ENCODE assay signal across 8 mouse cellular contexts in genomic region chr12:99669976-99670761, GRCm38 (mm10).
A peak's percentile ranks its signal among the peaks of the same experiment; 100 is the strongest.
DNase-seq lines count a peak whose midpoint lies in the region; ATAC-seq and TF ChIP-seq lines count a peak whose summit lies in the region.

No protein-coding gene starts in this region.

- H3K9ac ChIP-seq in forebrain, postnatal 0 days = peak overlapping the region; percentile 29
- H3K9ac ChIP-seq in stomach, embryonic 16.5 days (ENCODE audit: low read length) = no peak overlapping the region

- intact Hi-C loops in left cerebral cortex, adult 2 months (cut with DNase I) = no loop called here

- ATAC-seq in forebrain, postnatal 0 days = peak; percentile 66
- peak; percentile 57 for ATAC-seq in stomach, embryonic 16.5 days (ENCODE audit: insufficient read depth, low FRiP score)

- peak overlapping the region; percentile 27 for H3K4me3 ChIP-seq in left cerebral cortex, adult 2 months
- H3K4me3 ChIP-seq in forebrain, postnatal 0 days (ENCODE audit: low read depth, low read length) = peak overlapping the region; percentile 14; the same call in 1 of the 2 replicates
- 0 out of 2 replicates have a peak overlapping the region, but pooled peaks have one; percentile 2 for H3K4me3 ChIP-seq in stomach, embryonic 16.5 days (replicated peaks; ENCODE audit: low read length)

- peaks cover 22% of the 10 kb centered on the region for H3K4me1 ChIP-seq in forebrain, postnatal 0 days (ENCODE audit: insufficient read depth)
- H3K4me1 ChIP-seq in stomach, embryonic 16.5 days (ENCODE audit: control insufficient read depth, insufficient read depth, low read length) = peaks cover 6% of the 10 kb centered on the region; the same call in 1 of the 2 replicates

- H3K36me3 ChIP-seq in forebrain, postnatal 0 days (ENCODE audit: insufficient read depth) = no peaks in the 10 kb centered on the region
- no peaks in the 10 kb centered on the region for H3K36me3 ChIP-seq in stomach, embryonic 16.5 days (ENCODE audit: control insufficient read depth, insufficient read depth, low read length)

- no peaks in the 10 kb centered on the region for H3K9me3 ChIP-seq in forebrain, postnatal 0 days (ENCODE audit: low read length)
- no peaks in the 10 kb centered on the region for H3K9me3 ChIP-seq in stomach, embryonic 16.5 days (replicated peaks; ENCODE audit: control insufficient read depth, low read length)

- DNase-seq in left cerebral cortex, adult 2 months (ENCODE audit: extremely low spot score in 1 of 2, low spot score in 2 of 2) = no peak
- DNase-seq in left cerebral cortex, adult 18-20 months (ENCODE audit: low spot score in 2 of 2) = no peak
- peak; percentile 63 for DNase-seq in brain, adult 2 months (ENCODE audit: low read depth, low spot score)
- peak; percentile 64 for DNase-seq in forebrain, postnatal 0 days
- peak; percentile 19 to 30 for DNase-seq in layer of hippocampus, postnatal 10 days (ENCODE audit: low spot score in 2 of 2)
- DNase-seq in thymus, postnatal 0 days (ENCODE audit: low spot score) = no peak
- no peak for DNase-seq in thymus, postnatal 25 days

- H3K4me2 ChIP-seq in forebrain, postnatal 0 days (ENCODE audit: low read depth) = peak overlapping the region; percentile 38
- peak overlapping the region; percentile 26 for H3K4me2 ChIP-seq in stomach, embryonic 16.5 days (ENCODE audit: low read depth, low read length)

- TF ChIP-seq CTCF in left cerebral cortex, adult 2 months (IDR thresholded peaks at IDR 0.05) = no peak
- TF ChIP-seq CTCF in forebrain, postnatal 0 days (IDR thresholded peaks at IDR 0.05; ENCODE audit: low read depth) = no peak

- peak overlapping the region; percentile 17; the same call in 1 of the 2 replicates for H3K27ac ChIP-seq in left cerebral cortex, adult 2 months
- peak overlapping the region; percentile 46 for H3K27ac ChIP-seq in forebrain, postnatal 0 days (ENCODE audit: low read depth, low read length)
- H3K27ac ChIP-seq in stomach, embryonic 16.5 days (ENCODE audit: low read length) = peak overlapping the region; percentile 72

- WGBS in forebrain, postnatal 0 days = 45% methylated on average over 26 of the region's 26 CpGs
- WGBS in stomach, embryonic 16.5 days = 46% methylated on average over 26 of the region's 26 CpGs

- H3K27me3 ChIP-seq in forebrain, postnatal 0 days (ENCODE audit: insufficient read depth, low read length) = no peaks in the 10 kb centered on the region
- H3K27me3 ChIP-seq in stomach, embryonic 16.5 days (ENCODE audit: control insufficient read depth, insufficient read depth, low read length) = no peaks in the 10 kb centered on the region

Comparison
In these comparisons a context has a peak if more than half of its experiments do, and no peak if none do; other contexts are left out.
1. DNase-seq: peak in brain, adult 2 months (single experiment), forebrain, postnatal 0 days (single experiment) and layer of hippocampus, postnatal 10 days (2 of 2); none in left cerebral cortex, adult 2 months (0 of 2), left cerebral cortex, adult 18-20 months (0 of 2), thymus, postnatal 0 days (single experiment) and thymus, postnatal 25 days (single experiment).
2. H3K27ac ChIP-seq: peak in every context shown above with its lines; median percentile 72 in stomach, embryonic 16.5 days; 46 in forebrain, postnatal 0 days; 17 in left cerebral cortex, adult 2 months.
3. Peak in every context shown above with its lines, with median percentiles within 50 percentile points of each other: H3K4me3 ChIP-seq.